In the genomic region with DNA sequence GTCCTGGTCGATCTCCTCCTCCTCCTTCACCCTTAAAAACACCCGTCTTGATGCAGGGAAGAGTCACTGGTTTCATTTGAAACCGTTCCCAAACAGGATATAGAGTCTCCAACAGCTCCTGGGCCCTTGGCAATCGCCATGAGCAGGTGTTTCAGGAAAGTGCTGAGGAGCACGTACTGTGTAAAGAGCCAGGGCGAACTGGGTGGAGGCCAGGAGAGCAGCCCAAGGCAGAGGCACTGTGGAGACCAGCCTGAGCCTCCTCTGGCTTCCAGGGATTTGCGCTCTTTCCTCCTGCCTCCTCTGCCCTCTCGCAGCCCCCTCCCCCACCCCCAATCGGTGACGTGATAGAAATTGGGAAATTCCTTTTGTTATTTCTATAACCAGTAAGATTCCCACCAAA, we compare ENCODE assay signal across 11 mouse cellular contexts.
DNase-seq lines count a peak whose midpoint lies in the region; ATAC-seq lines count a peak whose summit lies in the region.
"Had no signal": no experiment of that assay in that cellular context is flagged by ENCODE, and none has a peak within 500 bp of the region (broad histone marks: within the 10 kb centered on the region; RNA-seq: fewer than 3 reads in every experiment).

No protein-coding gene starts in this region.

- H3K27ac ChIP-seq in heart, embryonic 16.5 days (ENCODE audit: low read length): peak overlapping the region; percentile 52; the same call in 1 of the 2 replicates

- peaks cover 5% of the 10 kb centered on the region; the same call in 1 of the 2 replicates for H3K4me1 ChIP-seq in heart, embryonic 16.5 days (ENCODE audit: control insufficient read depth, insufficient read depth, low read length)

- H3K27me3 ChIP-seq in heart, embryonic 16.5 days (ENCODE audit: control insufficient read depth, insufficient read depth, low read length): 0 out of 2 replicates have a peak, but pooled peaks cover 3% of the 10 kb centered on the region

- H3K36me3 ChIP-seq in heart, embryonic 16.5 days (ENCODE audit: control insufficient read depth, insufficient read depth): no peaks in the 10 kb centered on the region

- ATAC-seq in heart, embryonic 16.5 days (replicated peaks; ENCODE audit: extremely low read depth, insufficient read depth, low FRiP score): no peak
- ATAC-seq: inflammation-experienced regulatory T-cells, adult 6 months had no signal

- H3K9me3 ChIP-seq in heart, embryonic 16.5 days (replicated peaks; ENCODE audit: control insufficient read depth, low read length): no peaks in the 10 kb centered on the region
- H3K9me3 ChIP-seq: megakaryocyte, embryonic 14.5 days had no signal

- H3K9ac ChIP-seq in heart, embryonic 16.5 days (ENCODE audit: low read length): no peak overlapping the region

- H3K4me3 ChIP-seq in heart, embryonic 16.5 days (ENCODE audit: low read length): no peak overlapping the region
- H3K4me3 ChIP-seq: megakaryocyte, embryonic 14.5 days had no signal

- H3K4me2 ChIP-seq in heart, embryonic 16.5 days (ENCODE audit: low read depth, low read length): no peak overlapping the region

- 39% methylated on average over 10 of the region's 10 CpGs for WGBS in heart, embryonic 16.5 days

- no peak for DNase-seq in heart, adult 9 months (ENCODE audit: low spot score in 2 of 2)
- peak; percentile 3 for DNase-seq in right cerebral cortex, postnatal 4 days
- DNase-seq in right cerebral cortex, postnatal 36 days (ENCODE audit: low spot score in 2 of 2): no peak
- peak; percentile 62 for DNase-seq in gastrocnemius, postnatal 10 days
- DNase-seq in retina, embryonic 14.5 days (ENCODE audit: low spot score): no peak
- DNase-seq in kidney, adult 8-10 months: no peak
- no peak for DNase-seq in testis, postnatal 10 days (ENCODE audit: low spot score)
- DNase-seq: layer of hippocampus, adult 9-11 months had no signal

Comparison
In these comparisons a context has a peak if more than half of its experiments do, and no peak if none do; other contexts are left out.
1. DNase-seq: peak in right cerebral cortex, postnatal 4 days (single experiment) and gastrocnemius, postnatal 10 days (single experiment); none in heart, adult 9 months (0 of 2), right cerebral cortex, postnatal 36 days (0 of 2), retina, embryonic 14.5 days (single experiment), kidney, adult 8-10 months (0 of 2) and testis, postnatal 10 days (single experiment).